Mouse (Mus musculus) stomach, embryonic 16.5 days (tissue): ENCODE results near the gene Tceal3. TPM values are rescaled to one million over a fixed set of nuclear protein-coding genes. Genes with fewer than 3 reads are reported as not detected.
"Not testable (repeated sequence)": the region's sequence is repeated elsewhere in the genome, so short reads cannot be mapped to it uniquely, and the experiment has no call there.

Experiments used
- ATAC-seq: fragments of 200-750 bp; cut with Nextera tagmentation; 2 replicates; pipeline ENCODE4 v1.8.0; 2017; ENCODE audit warnings: moderate number of reproducible peaks, moderate TSS enrichment; ENCODE audit not compliant: insufficient read depth, low FRiP score
- H3K27ac ChIP-seq: fragments of 300-500 bp; sonication (generic); 2 replicates; pipeline ENCODE4 v1.5.1; 2014; ENCODE audit warnings: low read length
- H3K27me3 ChIP-seq: fragments of 300-500 bp; sonication (generic); 2 replicates; pipeline ENCODE4 v1.6.1; 2014; ENCODE audit warnings: low read length, control low read depth, mixed read lengths; ENCODE audit not compliant: control insufficient read depth, insufficient read depth
- H3K36me3 ChIP-seq: fragments of 300-500 bp; sonication (generic); 2 replicates; pipeline ENCODE4 v1.6.1; 2014; ENCODE audit warnings: low read length; ENCODE audit not compliant: control insufficient read depth, insufficient read depth
- H3K4me1 ChIP-seq: fragments of 300-500 bp; sonication (generic); 2 replicates; pipeline ENCODE4 v1.6.1; 2014; ENCODE audit warnings: low read length, control low read depth, mixed read lengths; ENCODE audit not compliant: control insufficient read depth, insufficient read depth
- H3K4me2 ChIP-seq: fragments of 300-500 bp; sonication (generic); 2 replicates; pipeline ENCODE4 v1.6.1; 2014; ENCODE audit warnings: low read depth, low read length, mixed read lengths
- H3K4me3 ChIP-seq: fragments of 300-500 bp; sonication (generic); replicated peaks from 2 replicates; pipeline ENCODE4 v1.5.1; 2014; ENCODE audit warnings: mild to moderate bottlenecking, low read length
- H3K9ac ChIP-seq: fragments of 300-500 bp; sonication (generic); 2 replicates; pipeline ENCODE4 v1.6.1; 2014; ENCODE audit warnings: low read length
- H3K9me3 ChIP-seq: fragments of 300-500 bp; sonication (generic); replicated peaks from 2 replicates; pipeline ENCODE4 v1.6.1; 2016; ENCODE audit warnings: low read length, control low read depth; ENCODE audit not compliant: control insufficient read depth
- WGBS: fragments of 180-500 bp; shearing (Covaris S2); extraction: QIAGEN DNeasy Blood & Tissue Kit; methylation state at CpG from one replicate; pipeline ENCODE4 v1.1.7; 2014; 5-methylcytosine and 5-hydroxymethylcytosine counted together
- polyA plus RNA-seq: library from polyadenylated mRNA; unstranded; fragments of >200 nt; fragmentation: Nextera tagmentation; extraction: Ambion mirVana; gene quantifications from 2 replicates; pipeline ENCODE4 v1.2.1, GENCODE M21; 2015

Tceal3 gene
- polyA plus RNA-seq, 1 experiment from 2014 or later: 12.2 TPM

GRCm38 (mm10) chrX:136680989-136681388 is 90.3 kb downstream of the Tceal3 start:
- Histone ChIP-seq H3K36me3 (no peaks in the 10 kb centered on the region), H3K9me3 (no peaks in the 10 kb centered on the region), H3K4me2 (no peak overlapping the region), H3K27me3 (no peaks in the 10 kb centered on the region), H3K27ac (no peak overlapping the region), H3K9ac (no peak overlapping the region), H3K4me3 (no peak overlapping the region), H3K4me1 (no peaks in the 10 kb centered on the region)
- 57% methylated on average over 3 of the region's 3 CpGs for WGBS
- no peak for ATAC-seq

DNA sequence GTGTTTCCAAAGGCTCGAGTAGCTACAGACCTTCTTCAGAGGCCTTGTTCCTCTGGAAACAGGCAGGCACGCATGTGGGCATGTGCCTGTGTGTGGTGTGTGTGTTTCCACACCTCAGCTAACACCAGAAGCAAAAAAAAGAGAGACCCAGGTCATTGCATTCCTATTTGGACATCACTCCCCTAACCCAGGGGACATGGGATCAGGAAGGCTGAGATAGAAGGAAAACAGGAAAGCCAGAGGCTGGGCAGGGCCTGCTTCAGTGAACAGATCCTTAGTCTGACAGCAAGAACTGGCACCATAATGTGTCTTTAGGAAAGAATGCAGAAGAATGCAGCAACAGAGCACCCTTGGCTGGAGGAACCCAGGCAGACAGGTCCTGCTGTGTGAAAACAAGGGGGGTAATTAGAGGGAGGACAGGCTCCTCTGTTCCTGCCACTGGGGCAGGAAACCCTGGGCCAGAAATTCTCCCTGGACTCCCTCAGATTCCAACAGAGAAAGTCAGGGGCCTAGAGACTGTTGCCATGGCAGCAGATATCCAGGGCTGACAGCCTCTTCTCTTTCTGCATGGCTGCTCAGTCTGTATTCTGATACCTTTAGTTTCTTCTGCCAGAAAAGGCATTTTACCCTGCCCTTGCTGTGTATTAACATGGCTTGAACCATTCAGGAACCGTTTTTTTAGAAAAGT is 101.1 kb downstream of the Tceal3 start:
- not testable (repeated sequence) for H3K9ac ChIP-seq, H3K27ac ChIP-seq, H3K4me1 ChIP-seq, H3K36me3 ChIP-seq, H3K4me3 ChIP-seq, H3K9me3 ChIP-seq, H3K4me2 ChIP-seq, H3K27me3 ChIP-seq, ATAC-seq
- 43% methylated on average over 3 of the region's 3 CpGs for WGBS

DNA sequence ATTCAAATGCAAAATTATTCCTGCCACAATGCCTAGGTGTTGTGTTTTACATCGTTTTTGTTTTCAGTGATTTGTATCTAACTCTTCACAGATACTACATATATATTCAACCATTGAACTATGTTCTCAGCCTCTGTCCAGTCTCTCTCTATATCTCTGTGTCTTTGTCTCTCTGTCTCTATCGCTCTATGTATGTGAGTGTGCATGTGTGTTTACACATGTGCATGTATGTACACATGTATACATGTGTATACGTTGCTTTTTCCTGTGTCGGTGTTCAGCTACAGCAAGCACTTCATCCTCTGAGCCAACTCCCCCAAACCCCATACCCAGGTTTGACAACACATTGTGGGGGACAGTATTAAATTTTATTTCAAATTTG is 101.6 kb downstream of the Tceal3 start:
- ATAC-seq: no peak
- Histone ChIP-seq H3K36me3 (no peaks in the 10 kb centered on the region), H3K4me3 (no peak overlapping the region), H3K27ac (no peak overlapping the region), H3K4me1 (no peaks in the 10 kb centered on the region), H3K9ac (no peak overlapping the region), H3K9me3 (no peaks in the 10 kb centered on the region), H3K4me2 (no peak overlapping the region), H3K27me3 (no peaks in the 10 kb centered on the region)
- WGBS: 74% methylated on average over 4 of the region's 4 CpGs

- ATAC-seq: no peak
- no peak overlapping the region for H3K4me3 ChIP-seq
- H3K27me3 ChIP-seq: no peaks in the 10 kb centered on the region
- no peak overlapping the region for H3K27ac ChIP-seq
- H3K4me2 ChIP-seq: no peak overlapping the region
- 82% methylated on average over 5 of the region's 5 CpGs for WGBS
- H3K4me1 ChIP-seq: no peaks in the 10 kb centered on the region
- no peak overlapping the region for H3K9ac ChIP-seq
- H3K36me3 ChIP-seq: no peaks in the 10 kb centered on the region
- H3K9me3 ChIP-seq: no peaks in the 10 kb centered on the region
Measured at GRCm38 (mm10) chrX:136693196-136693595, 102.6 kb downstream of the Tceal3 start.

GRCm38 (mm10) chrX:136707446-136708167 is 117.0 kb downstream of the Tceal3 start, which contains the start of gene Tceal1:
Gene Tceal1 (plus strand): TSS chrX:136707982.
- ATAC-seq: peak; percentile 84
- peak within 1 kb of the TSS; percentile 75 for H3K27ac ChIP-seq
- H3K4me3 ChIP-seq: peak within 1 kb of the TSS; percentile 56
- no peaks in the 10 kb centered on the region for H3K9me3 ChIP-seq
- 19% methylated on average over 15 of the region's 15 CpGs for WGBS
- H3K36me3 ChIP-seq: no peaks in the 10 kb centered on the region
- H3K9ac ChIP-seq: peak within 1 kb of the TSS; percentile 64
- no peaks in the 10 kb centered on the region for H3K27me3 ChIP-seq
- peak within 1 kb of the TSS; percentile 54 for H3K4me2 ChIP-seq
- H3K4me1 ChIP-seq: no peaks in the 10 kb centered on the region

DNA sequence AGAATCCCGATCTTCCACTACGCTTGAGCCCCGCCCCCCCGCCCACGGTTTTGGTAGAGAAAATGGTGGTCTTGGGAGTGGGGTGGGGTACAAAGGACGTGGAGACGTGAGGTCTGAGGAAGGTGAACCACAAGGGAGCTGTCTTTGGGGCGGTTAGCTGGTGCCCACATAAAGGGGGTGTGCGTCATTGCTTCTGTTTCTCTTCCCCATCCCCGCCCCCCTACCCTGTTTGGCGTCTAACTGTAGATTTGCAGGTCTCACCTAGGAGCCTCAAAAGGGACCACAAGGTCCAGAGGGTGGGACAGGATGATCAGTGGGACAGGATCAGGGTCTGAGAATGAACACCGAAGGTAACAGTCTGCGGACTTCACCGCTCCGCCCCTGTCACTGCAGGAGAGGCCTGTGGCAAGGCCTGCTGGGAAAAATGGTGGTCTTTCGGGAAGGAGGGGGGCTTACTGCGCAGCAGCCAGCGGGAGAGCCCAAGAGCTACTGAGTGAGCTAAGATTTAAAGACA is 117.6 kb downstream of the Tceal3 start:
- WGBS: 11% methylated on average over 18 of the region's 18 CpGs

DNA sequence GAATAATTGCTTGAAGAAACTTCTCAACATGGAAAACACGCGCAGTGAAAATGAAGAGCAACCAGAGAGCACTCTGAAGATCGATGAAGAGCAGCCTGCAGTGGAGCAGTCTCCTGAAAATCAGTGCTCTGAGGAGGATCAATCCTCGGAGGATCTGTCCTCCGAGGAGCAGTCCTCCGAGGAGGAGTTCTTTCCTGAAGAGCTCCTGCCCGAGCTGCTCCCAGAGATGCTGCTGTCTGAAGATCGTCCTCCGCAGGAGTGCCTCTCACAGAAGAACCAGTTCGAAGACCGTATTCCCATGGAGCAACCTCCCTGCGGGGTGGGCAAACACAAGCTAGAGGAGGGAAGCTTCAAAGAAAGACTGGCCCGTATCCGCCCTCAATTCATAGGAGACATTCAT is 118.1 kb downstream of the Tceal3 start:
- H3K9ac ChIP-seq: peak overlapping the region; percentile 64

More for the DNA sequence above, 117.6 kb downstream of the Tceal3 start:
- H3K9ac ChIP-seq: peak overlapping the region; percentile 64
- H3K4me3 ChIP-seq: peak overlapping the region; percentile 56
- ATAC-seq: peak; percentile 72
- no peaks in the 10 kb centered on the region for H3K36me3 ChIP-seq
- peak overlapping the region; percentile 75 for H3K27ac ChIP-seq
- peak overlapping the region; percentile 54 for H3K4me2 ChIP-seq
- no peaks in the 10 kb centered on the region for H3K9me3 ChIP-seq
- no peaks in the 10 kb centered on the region for H3K4me1 ChIP-seq
- H3K27me3 ChIP-seq: no peaks in the 10 kb centered on the region

DNA sequence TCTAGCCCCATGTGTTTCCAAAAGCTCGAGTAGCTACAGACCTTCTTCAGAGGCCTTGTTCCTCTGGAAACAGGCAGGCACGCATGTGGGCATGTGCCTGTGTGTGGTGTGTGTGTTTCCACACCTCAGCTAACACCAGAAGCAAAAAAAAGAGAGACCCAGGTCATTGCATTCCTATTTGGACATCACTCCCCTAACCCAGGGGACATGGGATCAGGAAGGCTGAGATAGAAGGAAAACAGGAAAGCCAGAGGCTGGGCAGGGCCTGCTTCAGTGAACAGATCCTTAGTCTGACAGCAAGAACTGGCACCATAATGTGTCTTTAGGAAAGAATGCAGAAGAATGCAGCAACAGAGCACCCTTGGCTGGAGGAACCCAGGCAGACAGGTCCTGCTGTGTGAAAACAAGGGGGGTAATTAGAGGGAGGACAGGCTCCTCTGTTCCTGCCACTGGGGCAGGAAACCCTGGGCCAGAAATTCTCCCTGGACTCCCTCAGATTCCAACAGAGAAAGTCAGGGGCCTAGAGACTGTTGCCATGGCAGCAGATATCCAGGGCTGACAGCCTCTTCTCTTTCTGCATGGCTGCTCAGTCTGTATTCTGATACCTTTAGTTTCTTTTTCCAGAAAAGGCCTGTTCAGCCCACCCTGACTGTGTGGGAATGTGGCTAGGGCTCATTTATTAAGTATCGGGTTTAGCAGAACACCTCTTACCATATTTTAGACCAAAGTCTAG is 124.3 kb downstream of the Tceal3 start:
- not testable (repeated sequence) for H3K4me3 ChIP-seq, H3K9me3 ChIP-seq, H3K36me3 ChIP-seq, H3K27ac ChIP-seq, ATAC-seq, H3K4me1 ChIP-seq, H3K27me3 ChIP-seq, H3K4me2 ChIP-seq, H3K9ac ChIP-seq
- 66% methylated on average over 2 of the region's 3 CpGs for WGBS

More for the DNA sequence above, 118.1 kb downstream of the Tceal3 start:
- Histone ChIP-seq H3K27ac (peak overlapping the region; percentile 75; the same call in 1 of the 2 replicates), H3K36me3 (no peaks in the 10 kb centered on the region), H3K9me3 (no peaks in the 10 kb centered on the region), H3K4me2 (peak overlapping the region; percentile 54), H3K4me1 (no peaks in the 10 kb centered on the region), H3K27me3 (no peaks in the 10 kb centered on the region), H3K4me3 (peak overlapping the region; percentile 56)
- 26% methylated on average over 14 of the region's 14 CpGs for WGBS
- no peak for ATAC-seq
